Mouse (Mus musculus): Measurements from ENCODE around the gene Gm21970. TPM values are rescaled to one million over a fixed set of nuclear protein-coding genes. Genes with fewer than 3 reads are reported as not detected.

Gm21970 gene
- polyA plus RNA-seq, 1 experiment from 2014 or later: not detected

- Histone ChIP-seq H3K27me3 (peaks cover 7% of the 10 kb centered on the region; the same call in 1 of the 2 replicates), H3K4me1 (peaks cover 10% of the 10 kb centered on the region), H3K36me3 (peaks cover 12% of the 10 kb centered on the region; the same call in 1 of the 2 replicates), H3K4me2 (replicated peaks) (peak overlapping the region; percentile 99), H3K27ac (0 out of 2 replicates have a peak overlapping the region, but pooled peaks have one; percentile 7), H3K4me3 (peak overlapping the region; percentile 64), H3K9me3 (replicated peaks) (no peaks in the 10 kb centered on the region), H3K9ac (peak overlapping the region; percentile 71)
- peak; percentile 39; the same call in 1 of the 2 replicates for ATAC-seq (ENCODE audit: low FRiP score)
- WGBS: 2% methylated on average over 13 of the region's 13 CpGs
These were observed 15.2 kb downstream of the Gm21970 start for GRCm38 (mm10) chr16:91406585-91407220.

GRCm38 (mm10) chr16:91413102-91413844 lies 21.8 kb downstream of the Gm21970 start:
- Histone ChIP-seq H3K27me3 (no peaks in the 10 kb centered on the region), H3K9me3 (replicated peaks) (no peaks in the 10 kb centered on the region), H3K36me3 (no peaks in the 10 kb centered on the region), H3K4me2 (replicated peaks) (no peak overlapping the region), H3K4me3 (no peak overlapping the region), H3K27ac (no peak overlapping the region), H3K4me1 (no peaks in the 10 kb centered on the region), H3K9ac (no peak overlapping the region)
- WGBS: 77% methylated on average over 12 of the region's 12 CpGs
- no peak for ATAC-seq (ENCODE audit: low FRiP score)

GRCm38 (mm10) chr16:91415391-91416189 lies 24.1 kb downstream of the Gm21970 start:
- no peak overlapping the region for H3K4me3 ChIP-seq
- no peaks in the 10 kb centered on the region for H3K36me3 ChIP-seq
- no peaks in the 10 kb centered on the region for H3K4me1 ChIP-seq
- no peak overlapping the region for H3K27ac ChIP-seq
- no peak for ATAC-seq (ENCODE audit: low FRiP score)
- WGBS: 82% methylated on average over 9 of the region's 9 CpGs
- H3K9ac ChIP-seq: no peak overlapping the region
- H3K4me2 ChIP-seq (replicated peaks): no peak overlapping the region
- no peaks in the 10 kb centered on the region for H3K9me3 ChIP-seq (replicated peaks)
- no peaks in the 10 kb centered on the region for H3K27me3 ChIP-seq

GRCm38 (mm10) chr16:91416357-91416756 lies 24.8 kb downstream of the Gm21970 start:
- no peak for ATAC-seq (ENCODE audit: low FRiP score)
- Histone ChIP-seq H3K36me3 (no peaks in the 10 kb centered on the region), H3K4me3 (no peak overlapping the region), H3K27ac (no peak overlapping the region), H3K27me3 (no peaks in the 10 kb centered on the region), H3K9ac (no peak overlapping the region), H3K4me2 (replicated peaks) (no peak overlapping the region), H3K4me1 (no peaks in the 10 kb centered on the region), H3K9me3 (replicated peaks) (no peaks in the 10 kb centered on the region)
- 97% methylated on average over 6 of the region's 6 CpGs for WGBS

GRCm38 (mm10) chr16:91416938-91417337 lies 25.4 kb downstream of the Gm21970 start:
- no peak overlapping the region for H3K4me2 ChIP-seq (replicated peaks)
- ATAC-seq (ENCODE audit: low FRiP score): no peak
- 79% methylated on average over 7 of the region's 7 CpGs for WGBS
- no peaks in the 10 kb centered on the region for H3K36me3 ChIP-seq
- H3K27ac ChIP-seq: no peak overlapping the region
- H3K4me1 ChIP-seq: no peaks in the 10 kb centered on the region
- H3K9me3 ChIP-seq (replicated peaks): no peaks in the 10 kb centered on the region
- H3K4me3 ChIP-seq: no peak overlapping the region
- H3K27me3 ChIP-seq: no peaks in the 10 kb centered on the region
- H3K9ac ChIP-seq: no peak overlapping the region

- no peaks in the 10 kb centered on the region for H3K9me3 ChIP-seq (replicated peaks)
- no peaks in the 10 kb centered on the region for H3K27me3 ChIP-seq
- no peak overlapping the region for H3K4me2 ChIP-seq (replicated peaks)
- H3K9ac ChIP-seq: no peak overlapping the region
- no peak overlapping the region for H3K27ac ChIP-seq
- ATAC-seq (ENCODE audit: low FRiP score): no peak
- H3K4me1 ChIP-seq: no peaks in the 10 kb centered on the region
- no peaks in the 10 kb centered on the region for H3K36me3 ChIP-seq
- no peak overlapping the region for H3K4me3 ChIP-seq
- 72% methylated on average over 5 of the region's 5 CpGs for WGBS
These were observed 27.0 kb downstream of the Gm21970 start for GRCm38 (mm10) chr16:91418531-91418930.

- H3K9ac ChIP-seq: no peak overlapping the region
- no peaks in the 10 kb centered on the region for H3K9me3 ChIP-seq (replicated peaks)
- H3K4me2 ChIP-seq (replicated peaks): no peak overlapping the region
- ATAC-seq (ENCODE audit: low FRiP score): no peak
- no peak overlapping the region for H3K27ac ChIP-seq
- H3K27me3 ChIP-seq: no peaks in the 10 kb centered on the region
- no peaks in the 10 kb centered on the region for H3K4me1 ChIP-seq
- no peak overlapping the region for H3K4me3 ChIP-seq
- 88% methylated on average over 6 of the region's 6 CpGs for WGBS
- H3K36me3 ChIP-seq: no peaks in the 10 kb centered on the region
These were observed 34.3 kb downstream of the Gm21970 start for GRCm38 (mm10) chr16:91425816-91426215.

- H3K27me3 ChIP-seq: no peaks in the 10 kb centered on the region
- ATAC-seq (ENCODE audit: low FRiP score): no peak
- no peak overlapping the region for H3K27ac ChIP-seq
- H3K36me3 ChIP-seq: no peaks in the 10 kb centered on the region
- no peaks in the 10 kb centered on the region for H3K4me1 ChIP-seq
- no peaks in the 10 kb centered on the region for H3K9me3 ChIP-seq (replicated peaks)
- H3K4me2 ChIP-seq (replicated peaks): no peak overlapping the region
- H3K4me3 ChIP-seq: no peak overlapping the region
- WGBS: 83% methylated on average over 4 of the region's 4 CpGs
- no peak overlapping the region for H3K9ac ChIP-seq
These were observed 35.1 kb downstream of the Gm21970 start for GRCm38 (mm10) chr16:91426586-91426985.

GRCm38 (mm10) chr16:91427461-91427860 lies 35.9 kb downstream of the Gm21970 start:
- no peak for ATAC-seq (ENCODE audit: low FRiP score)
- H3K27ac ChIP-seq: no peak overlapping the region
- H3K27me3 ChIP-seq: no peaks in the 10 kb centered on the region
- H3K36me3 ChIP-seq: no peaks in the 10 kb centered on the region
- no peak overlapping the region for H3K4me3 ChIP-seq
- no peak overlapping the region for H3K9ac ChIP-seq
- H3K4me2 ChIP-seq (replicated peaks): no peak overlapping the region
- no peaks in the 10 kb centered on the region for H3K4me1 ChIP-seq
- no peaks in the 10 kb centered on the region for H3K9me3 ChIP-seq (replicated peaks)
- 87% methylated on average over 5 of the region's 5 CpGs for WGBS

GRCm38 (mm10) chr16:91428259-91428865 lies 36.8 kb downstream of the Gm21970 start:
- no peaks in the 10 kb centered on the region for H3K27me3 ChIP-seq
- H3K36me3 ChIP-seq: no peaks in the 10 kb centered on the region
- no peak for ATAC-seq (ENCODE audit: low FRiP score)
- peaks cover 5% of the 10 kb centered on the region; the same call in 1 of the 2 replicates for H3K4me1 ChIP-seq
- WGBS: 73% methylated on average over 8 of the region's 8 CpGs
- H3K4me2 ChIP-seq (replicated peaks): no peak overlapping the region
- H3K9ac ChIP-seq: no peak overlapping the region
- no peak overlapping the region for H3K4me3 ChIP-seq
- no peaks in the 10 kb centered on the region for H3K9me3 ChIP-seq (replicated peaks)
- no peak overlapping the region for H3K27ac ChIP-seq

GRCm38 (mm10) chr16:91432720-91433328 lies 41.3 kb downstream of the Gm21970 start:
- Histone ChIP-seq H3K27me3 (no peaks in the 10 kb centered on the region), H3K36me3 (no peaks in the 10 kb centered on the region), H3K27ac (no peak overlapping the region), H3K9me3 (replicated peaks) (no peaks in the 10 kb centered on the region), H3K9ac (no peak overlapping the region), H3K4me2 (replicated peaks) (no peak overlapping the region), H3K4me1 (peaks cover 5% of the 10 kb centered on the region; the same call in 1 of the 2 replicates), H3K4me3 (no peak overlapping the region)
- WGBS: 29% methylated on average over 5 of the region's 5 CpGs
- ATAC-seq (ENCODE audit: low FRiP score): no peak

All from hindbrain, embryonic 12.5 days (tissue).